Mouse (Mus musculus): ENCODE measurements around the gene Exoc6b. TPM values are rescaled to one million over a fixed set of nuclear protein-coding genes. Genes with fewer than 3 reads are reported as not detected.

Gene Exoc6b
- polyA plus RNA-seq, 1 experiment from 2014 or later, result 10.2 TPM

DNA sequence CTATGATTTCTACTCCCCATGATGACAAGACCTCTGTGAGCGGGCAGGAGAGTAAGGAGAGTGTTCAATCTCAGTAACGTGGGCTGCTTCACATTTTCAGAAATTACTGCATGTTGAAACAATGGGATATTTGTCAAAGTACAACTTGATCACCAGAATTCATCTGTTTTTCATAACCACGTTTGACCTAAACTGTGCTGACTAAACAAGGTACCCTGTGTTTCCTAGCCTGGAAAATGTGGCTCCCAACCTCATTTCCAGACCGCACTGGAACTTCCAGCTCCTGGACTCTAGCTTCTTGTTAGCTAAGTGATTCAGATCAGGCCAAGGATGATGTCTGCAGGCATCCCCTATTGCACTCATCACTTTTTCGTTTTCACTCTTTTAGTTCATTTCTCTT is 193.4 kb downstream of the Exoc6b start:
- WGBS, result 87% methylated on average over 5 of the region's 5 CpGs
- DNase-seq (ENCODE audit: low spot score) (no peak), ATAC-seq (replicated peaks; ENCODE audit: low FRiP score) (no peak)
- no peak overlapping the region for H3K4me2 ChIP-seq
- H3K9me3 ChIP-seq (ENCODE audit: control insufficient read depth, low read length), result no peaks in the 10 kb centered on the region
- H3K4me3 ChIP-seq (ENCODE audit: low read depth, low read length), result no peak overlapping the region
- no peak overlapping the region for H3K27ac ChIP-seq (ENCODE audit: low read depth, low read length)
- no peaks in the 10 kb centered on the region for H3K36me3 ChIP-seq (ENCODE audit: control insufficient read depth, insufficient read depth, low read length)
- H3K27me3 ChIP-seq (replicated peaks; ENCODE audit: control insufficient read depth, insufficient read depth, low read length), result no peaks in the 10 kb centered on the region
- H3K4me1 ChIP-seq (replicated peaks; ENCODE audit: control insufficient read depth, insufficient read depth, low read length), result no peaks in the 10 kb centered on the region
- H3K9ac ChIP-seq (ENCODE audit: low read depth, low read length), result no peak overlapping the region

DNA sequence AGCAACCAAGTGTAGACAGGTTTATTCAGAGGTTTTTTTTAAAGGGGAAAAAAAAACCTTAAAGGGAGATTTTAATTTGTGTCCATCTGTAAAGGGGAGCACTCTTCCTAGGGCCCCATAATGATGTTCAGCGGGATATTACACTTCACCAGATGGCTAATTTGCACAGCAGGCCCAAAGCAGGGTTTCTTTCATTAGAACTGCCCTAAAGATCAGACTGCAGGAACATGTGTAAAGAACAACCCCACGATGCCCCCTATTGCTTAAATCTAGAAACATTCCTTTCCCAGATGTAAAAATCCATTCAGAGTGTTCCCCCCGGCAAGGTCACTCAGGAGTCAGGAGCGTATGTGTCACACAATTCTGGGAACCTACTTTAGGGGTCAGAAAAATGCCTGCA is 202.2 kb downstream of the Exoc6b start:
- Histone ChIP-seq H3K27ac (ENCODE audit: low read depth, low read length) (no peak overlapping the region), H3K9ac (ENCODE audit: low read depth, low read length) (no peak overlapping the region), H3K4me1 (replicated peaks; ENCODE audit: control insufficient read depth, insufficient read depth, low read length) (no peaks in the 10 kb centered on the region), H3K4me3 (ENCODE audit: low read depth, low read length) (no peak overlapping the region), H3K9me3 (ENCODE audit: control insufficient read depth, low read length) (no peaks in the 10 kb centered on the region), H3K4me2 (no peak overlapping the region), H3K36me3 (ENCODE audit: control insufficient read depth, insufficient read depth, low read length) (no peaks in the 10 kb centered on the region), H3K27me3 (replicated peaks; ENCODE audit: control insufficient read depth, insufficient read depth, low read length) (no peaks in the 10 kb centered on the region)
- DNase-seq (ENCODE audit: low spot score) (no peak), ATAC-seq (replicated peaks; ENCODE audit: low FRiP score) (no peak)
- 52% methylated on average over 4 of the region's 4 CpGs for WGBS

DNA sequence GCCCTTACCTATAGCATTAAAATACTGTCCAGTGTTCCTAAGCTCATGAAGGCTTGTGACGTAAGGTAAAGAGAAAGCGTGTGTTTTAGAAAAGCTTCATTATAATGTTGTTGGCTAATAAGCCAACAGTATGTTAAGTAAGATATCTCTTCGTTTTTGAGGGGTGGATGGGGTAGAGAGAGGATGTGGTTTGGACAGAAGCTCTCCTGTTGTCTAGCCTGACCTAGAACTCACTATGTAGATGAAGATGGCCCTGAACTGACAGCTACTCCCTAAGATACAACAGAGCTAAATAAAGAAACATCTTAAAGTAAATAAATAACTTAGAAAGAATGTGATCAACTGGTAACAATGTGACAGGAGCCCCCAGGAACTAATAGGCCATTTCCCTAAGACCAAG is 204.7 kb downstream of the Exoc6b start:
- Histone ChIP-seq H3K36me3 (ENCODE audit: control insufficient read depth, insufficient read depth, low read length) (no peaks in the 10 kb centered on the region), H3K4me2 (no peak overlapping the region), H3K27me3 (replicated peaks; ENCODE audit: control insufficient read depth, insufficient read depth, low read length) (no peaks in the 10 kb centered on the region), H3K9me3 (ENCODE audit: control insufficient read depth, low read length) (no peaks in the 10 kb centered on the region), H3K27ac (ENCODE audit: low read depth, low read length) (no peak overlapping the region), H3K4me1 (replicated peaks; ENCODE audit: control insufficient read depth, insufficient read depth, low read length) (no peaks in the 10 kb centered on the region), H3K4me3 (ENCODE audit: low read depth, low read length) (no peak overlapping the region), H3K9ac (ENCODE audit: low read depth, low read length) (no peak overlapping the region)
- whole genome bisulfite sequencing, result 69% methylated on average over 3 of the region's 3 CpGs
- DNase-seq (ENCODE audit: low spot score), result no peak
- ATAC-seq (replicated peaks; ENCODE audit: low FRiP score), result no peak

DNA sequence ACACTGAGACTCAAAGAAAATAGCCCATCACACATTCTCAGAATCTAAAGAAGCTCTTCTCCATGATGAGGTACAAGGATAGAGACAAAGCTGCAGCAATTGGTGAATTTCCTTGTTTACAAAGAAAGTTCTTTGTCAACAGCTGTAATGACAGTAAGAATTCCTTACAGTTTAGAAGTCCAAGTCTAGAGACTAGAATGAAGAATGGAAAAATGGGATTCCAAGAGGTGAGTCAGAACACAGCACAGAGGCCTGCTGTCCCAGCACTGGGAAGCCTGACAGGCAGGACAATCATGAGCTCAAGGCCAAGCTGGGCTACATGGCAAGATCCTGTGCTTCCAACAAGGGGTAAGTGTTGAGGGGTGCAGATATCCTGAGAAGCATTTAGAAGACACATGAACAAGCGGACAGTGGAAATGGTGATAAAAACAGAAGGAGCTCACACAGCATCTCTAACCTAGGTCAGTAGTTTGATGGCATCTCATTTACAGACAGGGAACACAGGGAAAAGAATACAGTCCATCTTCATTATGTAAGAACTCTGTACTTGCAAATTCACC is 205.4 kb downstream of the Exoc6b start:
- no peaks in the 10 kb centered on the region for H3K36me3 ChIP-seq (ENCODE audit: control insufficient read depth, insufficient read depth, low read length)
- H3K4me1 ChIP-seq (replicated peaks; ENCODE audit: control insufficient read depth, insufficient read depth, low read length), result no peaks in the 10 kb centered on the region
- no peak overlapping the region for H3K4me2 ChIP-seq
- H3K4me3 ChIP-seq (ENCODE audit: low read depth, low read length), result no peak overlapping the region
- H3K27ac ChIP-seq (ENCODE audit: low read depth, low read length), result no peak overlapping the region
- no peak overlapping the region for H3K9ac ChIP-seq (ENCODE audit: low read depth, low read length)
- no peaks in the 10 kb centered on the region for H3K9me3 ChIP-seq (ENCODE audit: control insufficient read depth, low read length)
- ATAC-seq (replicated peaks; ENCODE audit: low FRiP score) (no peak), DNase-seq (ENCODE audit: low spot score) (no peak)
- WGBS, result 89% methylated on average over 1 of the region's 1 CpGs
- H3K27me3 ChIP-seq (replicated peaks; ENCODE audit: control insufficient read depth, insufficient read depth, low read length), result no peaks in the 10 kb centered on the region

DNA sequence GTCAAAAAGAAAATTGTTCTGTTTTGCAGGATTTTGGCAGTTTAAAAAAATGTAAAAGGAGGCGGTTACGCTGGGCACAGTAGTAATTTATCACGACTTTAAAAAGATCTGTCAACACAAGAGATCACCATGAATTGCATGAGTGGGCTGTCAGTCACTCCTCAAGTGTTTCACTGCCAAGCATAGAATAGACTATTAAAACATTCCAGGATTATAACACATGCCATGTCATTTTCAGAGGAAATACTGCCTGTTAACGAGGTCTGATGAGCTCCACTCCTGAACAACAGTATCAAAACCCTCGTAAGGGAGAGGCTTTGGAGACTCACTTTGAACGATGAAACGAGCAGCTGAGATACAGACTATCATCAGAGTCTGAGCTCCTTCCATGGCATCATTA is 223.6 kb downstream of the Exoc6b start:
- ATAC-seq (replicated peaks; ENCODE audit: low FRiP score), result no peak
- Histone ChIP-seq H3K9me3 (ENCODE audit: control insufficient read depth, low read length) (no peaks in the 10 kb centered on the region), H3K9ac (ENCODE audit: low read depth, low read length) (no peak overlapping the region), H3K27me3 (replicated peaks; ENCODE audit: control insufficient read depth, insufficient read depth, low read length) (no peaks in the 10 kb centered on the region), H3K36me3 (ENCODE audit: control insufficient read depth, insufficient read depth, low read length) (no peaks in the 10 kb centered on the region), H3K4me2 (no peak overlapping the region), H3K27ac (ENCODE audit: low read depth, low read length) (no peak overlapping the region), H3K4me1 (replicated peaks; ENCODE audit: control insufficient read depth, insufficient read depth, low read length) (no peaks in the 10 kb centered on the region), H3K4me3 (ENCODE audit: low read depth, low read length) (no peak overlapping the region)
- no peak for DNase-seq (ENCODE audit: low spot score)
- 72% methylated on average over 7 of the region's 7 CpGs for WGBS

DNA sequence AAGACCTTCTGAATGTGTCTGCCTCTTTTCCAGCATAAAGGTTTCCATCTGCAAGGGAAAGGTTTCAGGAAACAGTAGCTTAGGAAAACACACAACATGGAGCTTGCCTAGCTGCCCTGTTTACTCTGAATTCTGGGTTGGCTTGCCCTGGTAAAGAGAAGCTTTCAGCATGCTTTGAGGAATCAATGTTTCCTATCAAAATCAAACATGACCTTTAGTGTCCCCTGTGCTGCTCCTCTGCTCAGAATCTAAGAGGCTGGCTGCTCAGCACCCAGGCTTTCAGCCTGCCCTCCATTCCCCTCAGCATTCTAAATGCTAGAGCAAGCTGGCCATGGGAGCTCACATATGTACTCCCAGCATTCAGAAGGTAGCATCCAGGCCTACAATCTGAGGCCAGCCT is 228.2 kb downstream of the Exoc6b start:
- H3K4me3 ChIP-seq (ENCODE audit: low read depth, low read length), result no peak overlapping the region
- H3K9me3 ChIP-seq (ENCODE audit: control insufficient read depth, low read length), result no peaks in the 10 kb centered on the region
- no peaks in the 10 kb centered on the region for H3K27me3 ChIP-seq (replicated peaks; ENCODE audit: control insufficient read depth, insufficient read depth, low read length)
- no peaks in the 10 kb centered on the region for H3K36me3 ChIP-seq (ENCODE audit: control insufficient read depth, insufficient read depth, low read length)
- ATAC-seq (replicated peaks; ENCODE audit: low FRiP score) (0 out of 2 replicates have a peak, but pooled peaks have one; percentile 31), DNase-seq (ENCODE audit: low spot score) (no peak)
- no peak overlapping the region for H3K4me2 ChIP-seq
- H3K27ac ChIP-seq (ENCODE audit: low read depth, low read length), result peak overlapping the region; percentile 54; the same call in 1 of the 2 replicates
- H3K4me1 ChIP-seq (replicated peaks; ENCODE audit: control insufficient read depth, insufficient read depth, low read length), result no peaks in the 10 kb centered on the region
- no peak overlapping the region for H3K9ac ChIP-seq (ENCODE audit: low read depth, low read length)

DNA sequence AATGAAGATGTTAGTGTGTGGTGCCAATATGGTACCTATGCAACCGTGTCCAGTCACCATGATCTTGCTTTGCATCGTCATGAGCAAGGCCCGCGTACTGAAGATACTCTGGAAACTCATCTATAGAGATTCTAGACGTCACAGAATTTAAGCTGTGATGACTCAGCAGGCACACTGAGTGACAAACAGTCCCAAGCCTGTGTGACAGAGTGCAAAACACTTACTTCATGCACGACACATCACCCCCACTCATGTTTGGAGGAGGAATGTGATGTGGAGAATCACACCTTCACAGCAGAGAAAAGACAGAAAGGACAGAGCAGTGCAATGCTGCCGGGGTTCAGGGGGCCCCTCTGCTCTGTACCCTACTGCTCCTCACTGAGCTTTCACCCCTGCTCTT is 261.8 kb downstream of the Exoc6b start:
- H3K9me3 ChIP-seq (ENCODE audit: control insufficient read depth, low read length), result no peaks in the 10 kb centered on the region
- H3K4me3 ChIP-seq (ENCODE audit: low read depth, low read length), result no peak overlapping the region
- no peaks in the 10 kb centered on the region for H3K36me3 ChIP-seq (ENCODE audit: control insufficient read depth, insufficient read depth, low read length)
- no peak for ATAC-seq (replicated peaks; ENCODE audit: low FRiP score)
- H3K9ac ChIP-seq (ENCODE audit: low read depth, low read length), result no peak overlapping the region
- no peaks in the 10 kb centered on the region for H3K27me3 ChIP-seq (replicated peaks; ENCODE audit: control insufficient read depth, insufficient read depth, low read length)
- no peak overlapping the region for H3K27ac ChIP-seq (ENCODE audit: low read depth, low read length)
- H3K4me1 ChIP-seq (replicated peaks; ENCODE audit: control insufficient read depth, insufficient read depth, low read length), result no peaks in the 10 kb centered on the region
- no peak for DNase-seq (ENCODE audit: low spot score)
- WGBS, result 77% methylated on average over 7 of the region's 7 CpGs
- no peak overlapping the region for H3K4me2 ChIP-seq

DNA sequence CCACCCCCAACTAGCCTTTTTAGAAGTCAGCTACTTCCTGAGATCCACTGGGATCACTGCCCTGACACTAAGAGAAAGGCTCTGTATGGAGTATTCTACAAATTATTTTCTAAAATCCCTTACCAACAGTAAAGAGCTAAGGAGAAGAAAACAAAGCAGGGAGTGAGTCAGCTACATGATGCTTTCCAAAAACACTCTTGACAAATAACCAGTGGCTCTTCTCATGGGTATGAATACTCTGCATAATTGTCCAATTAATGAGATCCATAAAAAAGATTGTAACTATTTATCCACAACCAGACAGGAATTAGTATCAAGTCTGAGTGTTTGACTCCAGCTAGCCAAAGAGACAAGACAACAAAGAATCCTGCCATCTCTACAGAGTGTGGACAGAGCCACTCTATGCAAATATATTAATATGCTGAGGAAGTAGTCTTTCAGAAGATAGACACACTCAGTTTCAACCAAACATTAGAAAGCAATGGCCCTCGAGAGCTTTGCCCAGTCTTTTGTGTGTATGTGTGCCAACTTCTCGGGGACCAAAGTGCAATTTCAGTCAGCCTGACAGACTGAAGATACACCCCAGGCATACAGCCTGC is 263.1 kb downstream of the Exoc6b start:
- ATAC-seq (replicated peaks; ENCODE audit: low FRiP score) (no peak), DNase-seq (ENCODE audit: low spot score) (no peak)
- Histone ChIP-seq H3K27me3 (replicated peaks; ENCODE audit: control insufficient read depth, insufficient read depth, low read length) (no peaks in the 10 kb centered on the region), H3K36me3 (ENCODE audit: control insufficient read depth, insufficient read depth, low read length) (no peaks in the 10 kb centered on the region), H3K27ac (ENCODE audit: low read depth, low read length) (no peak overlapping the region), H3K4me1 (replicated peaks; ENCODE audit: control insufficient read depth, insufficient read depth, low read length) (no peaks in the 10 kb centered on the region), H3K9ac (ENCODE audit: low read depth, low read length) (no peak overlapping the region), H3K4me2 (no peak overlapping the region), H3K9me3 (ENCODE audit: control insufficient read depth, low read length) (no peaks in the 10 kb centered on the region), H3K4me3 (ENCODE audit: low read depth, low read length) (no peak overlapping the region)
- 70% methylated on average over 2 of the region's 2 CpGs for WGBS

DNA sequence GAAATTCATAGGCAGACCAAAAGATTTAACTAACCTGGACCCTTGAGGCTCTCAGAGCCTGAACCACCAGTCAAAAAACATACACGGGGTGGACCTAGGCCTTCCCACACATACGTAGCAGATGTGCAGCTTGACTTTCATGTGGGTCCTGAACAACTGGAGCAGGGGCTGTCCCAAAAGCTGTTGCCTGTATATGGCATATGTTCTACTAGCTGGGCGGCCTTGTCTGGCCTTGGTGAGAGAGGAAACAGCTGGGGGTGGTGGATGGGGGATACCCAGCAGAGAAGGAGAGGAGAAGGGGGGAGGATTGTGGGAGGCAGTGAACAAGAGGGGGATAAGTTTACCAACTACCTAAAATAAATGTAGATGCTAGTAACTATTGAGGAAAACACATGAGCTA is 270.6 kb downstream of the Exoc6b start:
- DNase-seq (ENCODE audit: low spot score) (no peak), ATAC-seq (replicated peaks; ENCODE audit: low FRiP score) (no peak)
- Histone ChIP-seq H3K27ac (ENCODE audit: low read depth, low read length) (no peak overlapping the region), H3K4me3 (ENCODE audit: low read depth, low read length) (no peak overlapping the region), H3K27me3 (replicated peaks; ENCODE audit: control insufficient read depth, insufficient read depth, low read length) (no peaks in the 10 kb centered on the region), H3K36me3 (ENCODE audit: control insufficient read depth, insufficient read depth, low read length) (no peaks in the 10 kb centered on the region), H3K4me1 (replicated peaks; ENCODE audit: control insufficient read depth, insufficient read depth, low read length) (no peaks in the 10 kb centered on the region), H3K9me3 (ENCODE audit: control insufficient read depth, low read length) (no peaks in the 10 kb centered on the region), H3K4me2 (no peak overlapping the region), H3K9ac (ENCODE audit: low read depth, low read length) (no peak overlapping the region)
- WGBS, result 85% methylated on average over 3 of the region's 3 CpGs
